In genomic region chr10:80812391-80813041, GRCm38 (mm10) we compare ENCODE assay signal across 21 mouse cellular contexts. TPM values are rescaled to one million over a fixed set of nuclear protein-coding genes. Genes with fewer than 3 reads are reported as not detected.
A peak's percentile ranks its signal among the peaks of the same experiment; 100 is the strongest.
DNase-seq lines count a peak whose midpoint lies in the region; ATAC-seq lines count a peak whose summit lies in the region.
"Had no signal": no experiment of that assay in that cellular context is flagged by ENCODE, and none has a peak within 500 bp of the region (broad histone marks: within the 10 kb centered on the region; RNA-seq: fewer than 3 reads in every experiment).

No protein-coding gene starts in this region.

- H3K9me3 ChIP-seq in kidney, embryonic 16.5 days (ENCODE audit: low read length), result no peaks in the 10 kb centered on the region
- H3K9me3 ChIP-seq in intestine, embryonic 16.5 days (ENCODE audit: control insufficient read depth, low read length), result no peaks in the 10 kb centered on the region
- H3K9me3 ChIP-seq: forebrain, embryonic 13.5 days; limb, embryonic 12.5 days; liver, embryonic 15.5 days had no signal

- H3K9ac ChIP-seq in kidney, embryonic 16.5 days (replicated peaks; ENCODE audit: low read length), result peak overlapping the region; percentile 15; the same call in 1 of the 2 replicates
- H3K9ac ChIP-seq in intestine, embryonic 16.5 days (ENCODE audit: low read depth, low read length), result peak overlapping the region; percentile 40; the same call in 1 of the 2 replicates
- H3K9ac ChIP-seq: forebrain, embryonic 13.5 days; hindbrain, embryonic 14.5 days had no signal

- H3K36me3 ChIP-seq in kidney, embryonic 16.5 days (ENCODE audit: insufficient read depth, low read length), result no peaks in the 10 kb centered on the region
- no peaks in the 10 kb centered on the region for H3K36me3 ChIP-seq in intestine, embryonic 16.5 days (ENCODE audit: control insufficient read depth, insufficient read depth, low read length)
- H3K36me3 ChIP-seq: limb, embryonic 12.5 days; liver, embryonic 15.5 days had no signal

- H3K4me3 ChIP-seq in kidney, embryonic 16.5 days (ENCODE audit: low read length), result no peak overlapping the region
- no peak overlapping the region for H3K4me3 ChIP-seq in intestine, embryonic 16.5 days (ENCODE audit: low read length)
- H3K4me3 ChIP-seq: forebrain, embryonic 13.5 days; left cerebral cortex, adult 2 months; limb, embryonic 12.5 days; liver, embryonic 15.5 days had no signal

- DNase-seq in gastrocnemius, adult 8-10 months (ENCODE audit: low spot score in 2 of 2), result peak; percentile 60 to 78
- DNase-seq in gastrocnemius, postnatal 10 days, result no peak
- no peak for DNase-seq in kidney, postnatal 36 days
- DNase-seq in adrenal gland, postnatal 36 days, result peak; percentile 68 to 77
- DNase-seq in T-cell, adult 2 months (ENCODE audit: low spot score), result no peak
- DNase-seq: cerebellum, adult 9-11 months; kidney, adult 11 months; kidney, postnatal 10 days; thymus, postnatal 14 days had no signal

- H3K27me3 ChIP-seq in kidney, embryonic 16.5 days (ENCODE audit: insufficient read depth, low read length), result peaks cover 6% of the 10 kb centered on the region
- 0 out of 2 replicates have a peak, but pooled peaks cover 4% of the 10 kb centered on the region for H3K27me3 ChIP-seq in intestine, embryonic 16.5 days (replicated peaks; ENCODE audit: control insufficient read depth, insufficient read depth, low read length)

- peaks cover 32% of the 10 kb centered on the region for H3K4me1 ChIP-seq in kidney, embryonic 16.5 days (ENCODE audit: insufficient read depth, low read length)
- H3K4me1 ChIP-seq in intestine, embryonic 16.5 days (ENCODE audit: control insufficient read depth, insufficient read depth, low read length), result peaks cover 24% of the 10 kb centered on the region

- WGBS in kidney, embryonic 16.5 days, result 33% methylated on average over 5 of the region's 5 CpGs
- 41% methylated on average over 5 of the region's 5 CpGs for WGBS in intestine, embryonic 16.5 days

- H3K4me2 ChIP-seq in kidney, embryonic 16.5 days (replicated peaks; ENCODE audit: low read depth, low read length), result no peak overlapping the region
- no peak overlapping the region for H3K4me2 ChIP-seq in intestine, embryonic 16.5 days (ENCODE audit: low read depth, low read length)
- H3K4me2 ChIP-seq: forebrain, embryonic 13.5 days; hindbrain, embryonic 14.5 days; limb, embryonic 12.5 days; liver, embryonic 15.5 days had no signal

- no peak overlapping the region for H3K27ac ChIP-seq in kidney, embryonic 16.5 days (ENCODE audit: low read length)
- H3K27ac ChIP-seq in intestine, embryonic 16.5 days (ENCODE audit: low read length), result no peak overlapping the region
- H3K27ac ChIP-seq: forebrain, embryonic 13.5 days; hindbrain, embryonic 14.5 days; left cerebral cortex, adult 2 months; limb, embryonic 12.5 days; liver, embryonic 15.5 days had no signal

- ATAC-seq in kidney, embryonic 16.5 days (ENCODE audit: low FRiP score, low TSS enrichment), result no peak
- no peak for ATAC-seq in intestine, embryonic 16.5 days
- ATAC-seq: forebrain, embryonic 13.5 days; lung, postnatal 0 days; midbrain, embryonic 16.5 days had no signal

RNA-seq across cellular contexts. Expression of gene Jsrp1, which starts 0.8 kb away (rescaled TPM):
- total RNA-seq in gastrocnemius, adult 8-10 months (2022), result 100 to 1,000 TPM; 455 to 508 (median 490) TPM
- total RNA-seq in gastrocnemius, postnatal 10 days (2021), result 100 to 1,000 TPM; 289 to 339 TPM
- 4.5 and 4.6 TPM in 2 replicates for polyA plus RNA-seq in kidney, embryonic 16.5 days (2015; fragmentation: Nextera tagmentation; extraction: Ambion mirVana)
- total RNA-seq in adrenal gland, postnatal 36 days (2021), result 1 to 10 TPM; 4.7 to 7.2 TPM
- polyA plus RNA-seq in intestine, embryonic 16.5 days (2015; fragmentation: Nextera tagmentation; extraction: Ambion mirVana), result 0.70 and 0.82 TPM in 2 replicates
- total RNA-seq: G1E; megakaryocyte, adult 5-6 weeks had no signal
- polyA plus RNA-seq: forebrain, embryonic 13.5 days had no signal

RNA-seq across cellular contexts. Expression of gene Amh, which starts 7.5 kb away (rescaled TPM):
- under 1 TPM in 3 of 4 experiments, not detected in 1; 0.22 to 0.40 (median 0.24) TPM for total RNA-seq in gastrocnemius, adult 8-10 months (2022)
- under 1 TPM; 0.20 to 0.52 TPM for total RNA-seq in gastrocnemius, postnatal 10 days (2021)
- 0.70 TPM in 1 of 2 replicates, not detected in the other for polyA plus RNA-seq in kidney, embryonic 16.5 days (2015; fragmentation: Nextera tagmentation; extraction: Ambion mirVana)
- total RNA-seq in adrenal gland, postnatal 36 days (2021), result under 1 TPM; 0.40 to 0.83 TPM
- polyA plus RNA-seq in intestine, embryonic 16.5 days (2015; fragmentation: Nextera tagmentation; extraction: Ambion mirVana), result 0.07 and 0.10 TPM in 2 replicates
- total RNA-seq: megakaryocyte, adult 5-6 weeks had no signal
- polyA plus RNA-seq: hindbrain, embryonic 14.5 days; limb, embryonic 12.5 days; midbrain, embryonic 16.5 days; neural tube, embryonic 11.5 days had no signal

RNA-seq across cellular contexts. Expression of gene Oaz1, which starts 13.9 kb away (rescaled TPM):
- total RNA-seq in gastrocnemius, adult 8-10 months (2022), result 1,000 to 10,000 TPM in 1 of 4 experiments, 100 to 1,000 TPM in 3; 735 to 1,031 (median 850) TPM
- total RNA-seq in gastrocnemius, postnatal 10 days (2021), result 100 to 1,000 TPM; 846 to 935 TPM
- polyA plus RNA-seq in kidney, embryonic 16.5 days (2015; fragmentation: Nextera tagmentation; extraction: Ambion mirVana), result 1,744 and 2,086 TPM in 2 replicates
- total RNA-seq in adrenal gland, postnatal 36 days (2021), result 1,000 to 10,000 TPM in 1 of 2 experiments, 100 to 1,000 TPM in 1; 923 to 1,039 TPM
- 1,610 and 1,714 TPM in 2 replicates for polyA plus RNA-seq in intestine, embryonic 16.5 days (2015; fragmentation: Nextera tagmentation; extraction: Ambion mirVana)

RNA-seq across cellular contexts. Expression of gene Plekhj1, which starts 14.1 kb away (rescaled TPM):
- 10 to 100 TPM; 24.2 to 34.4 (median 32.0) TPM for total RNA-seq in gastrocnemius, adult 8-10 months (2022)
- 10 to 100 TPM; 26.8 to 30.9 TPM for total RNA-seq in gastrocnemius, postnatal 10 days (2021)
- polyA plus RNA-seq in kidney, embryonic 16.5 days (2015; fragmentation: Nextera tagmentation; extraction: Ambion mirVana), result 123 and 129 TPM in 2 replicates
- total RNA-seq in adrenal gland, postnatal 36 days (2021), result 10 to 100 TPM; 84.6 to 86.8 TPM
- polyA plus RNA-seq in intestine, embryonic 16.5 days (2015; fragmentation: Nextera tagmentation; extraction: Ambion mirVana), result 120 and 135 TPM in 2 replicates

RNA-seq across cellular contexts. Expression of gene Sf3a2, which starts 14.5 kb away (rescaled TPM):
- 10 to 100 TPM; 26.0 to 33.2 (median 29.9) TPM for total RNA-seq in gastrocnemius, adult 8-10 months (2022)
- 10 to 100 TPM; 31.6 to 41.3 TPM for total RNA-seq in gastrocnemius, postnatal 10 days (2021)
- 71.2 and 87.3 TPM in 2 replicates for polyA plus RNA-seq in kidney, embryonic 16.5 days (2015; fragmentation: Nextera tagmentation; extraction: Ambion mirVana)
- 10 to 100 TPM; 51.4 to 55.6 TPM for total RNA-seq in adrenal gland, postnatal 36 days (2021)
- 62.3 and 63.0 TPM in 2 replicates for polyA plus RNA-seq in intestine, embryonic 16.5 days (2015; fragmentation: Nextera tagmentation; extraction: Ambion mirVana)

Comparison
In these comparisons a context has a peak if more than half of its experiments do, and no peak if none do; other contexts are left out.
1. DNase-seq: peak in gastrocnemius, adult 8-10 months (2 of 2) and adrenal gland, postnatal 36 days (2 of 2); none in gastrocnemius, postnatal 10 days (single experiment), kidney, postnatal 36 days (0 of 2) and T-cell, adult 2 months (single experiment).
2. RNA of gene Jsrp1, which starts 0.8 kb away (total RNA-seq): 455 to 508 TPM in gastrocnemius, adult 8-10 months and 289 to 339 TPM in gastrocnemius, postnatal 10 days; 4.7 to 7.2 TPM in adrenal gland, postnatal 36 days; every median in the first group is over 10 times any median in the second.